Mouse (Mus musculus) cerebellum, adult 2 months (tissue): Measurements from ENCODE around the gene Bcl7c. TPM values are rescaled to one million over a fixed set of nuclear protein-coding genes. Genes with fewer than 3 reads are reported as not detected.

Experiments
- DNase-seq, 2 experiments: peaks; one replicate each; pipeline ENCODE4 v3.0.0; 2021
- H3K27ac ChIP-seq: fragments of 200-500 bp; 2 replicates; pipeline ENCODE4 v1.5.1; 2012; ENCODE audit warnings: low read length, control low read depth, inconsistent platforms; ENCODE audit not compliant: insufficient read depth
- H3K27me3 ChIP-seq: fragments of 200-500 bp; 2 replicates; pipeline ENCODE4 v1.6.1; 2012; ENCODE audit warnings: inconsistent platforms, mild to moderate bottlenecking, low read length, moderate library complexity; ENCODE audit not compliant: control insufficient read depth, insufficient read depth
- H3K4me1 ChIP-seq: fragments of 200-500 bp; 2 replicates; pipeline ENCODE4 v1.6.1; 2011; ENCODE audit warnings: low read length; ENCODE audit not compliant: control insufficient read depth, insufficient read depth
- H3K4me3 ChIP-seq: fragments of 200-500 bp; replicated peaks from 2 replicates; pipeline ENCODE3; 2011; ENCODE audit warnings: mild to moderate bottlenecking, low read depth, low read length, control low read depth; ENCODE audit not compliant: insufficient read depth
- CTCF ChIP-seq: fragments of 200-500 bp; IDR thresholded peaks from 2 replicates; pipeline ENCODE4 v1.5.1; 2011; ENCODE audit warnings: low read depth, mild to moderate bottlenecking, control low read depth, low read length, moderate library complexity, borderline replicate concordance; ENCODE audit not compliant: insufficient read depth
- POLR2A ChIP-seq: fragments of 200-500 bp; IDR thresholded peaks from 2 replicates; pipeline ENCODE4 v1.6.1; 2011; ENCODE audit warnings: low read length, control low read depth, borderline replicate concordance; ENCODE audit not compliant: insufficient read depth
- WGBS: fragments of 180-500 bp; shearing (Covaris S2); methylation state at CpG from one replicate; pipeline ENCODE4 v1.1.7; 2018; 5-methylcytosine and 5-hydroxymethylcytosine counted together
- polyA plus RNA-seq: library from polyadenylated mRNA; depleted of rRNA; stranded (reverse); fragments of >200 nt; gene quantifications from 2 replicates; pipeline ENCODE4 v1.2.3, GENCODE M21; 2012

Gene Bcl7c
- polyA plus RNA-seq, 1 experiment, result 33.3 TPM

DNA sequence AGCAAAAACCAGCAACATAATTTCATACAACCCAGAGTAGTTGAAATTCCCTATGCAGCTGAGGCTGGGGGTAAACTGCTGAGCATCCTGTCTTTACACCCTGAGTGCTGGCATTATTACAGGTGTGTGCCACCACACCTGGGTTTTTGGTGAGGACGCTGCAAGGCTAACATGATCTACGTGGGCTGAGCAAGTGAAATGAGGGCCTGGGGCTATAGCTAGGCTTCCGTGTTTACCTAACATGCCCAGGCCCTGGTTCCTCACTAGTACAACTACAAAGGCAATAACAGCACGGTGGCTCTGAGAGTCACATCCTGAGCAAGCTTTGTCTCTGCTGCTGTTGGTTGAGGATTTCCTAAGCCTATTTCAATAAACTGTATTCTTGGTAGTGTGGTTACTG lies 31.1 kb downstream of the Bcl7c start:
- Histone ChIP-seq H3K4me1 (peaks cover 2% of the 10 kb centered on the region; the same call in 1 of the 2 replicates), H3K27me3 (no peaks in the 10 kb centered on the region), H3K4me3 (no peak overlapping the region), H3K27ac (no peak overlapping the region)
- no peak for DNase-seq
- 96% methylated on average over 4 of the region's 4 CpGs for WGBS
- TF ChIP-seq CTCF, result no peak

DNA sequence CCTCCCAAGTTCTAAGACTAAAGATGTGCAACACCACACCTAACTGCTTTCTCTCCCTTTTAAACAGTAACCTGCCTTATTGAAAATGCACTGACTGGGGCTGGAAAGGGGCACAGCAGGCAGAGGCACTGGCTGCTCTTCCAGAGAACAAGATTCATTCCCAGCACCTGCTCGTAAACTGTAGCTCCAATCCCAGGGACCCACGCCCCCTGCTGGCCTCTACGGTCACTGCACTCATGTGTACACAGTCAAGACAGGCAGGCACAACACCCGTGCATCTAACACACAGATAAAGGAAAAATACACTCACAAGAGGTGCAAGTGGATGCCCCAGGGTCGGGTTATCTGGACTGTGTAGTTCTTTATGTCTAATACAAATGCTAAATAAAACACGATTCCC lies 31.7 kb downstream of the Bcl7c start:
- TF ChIP-seq POLR2A (no peak), CTCF (peak; percentile 62; the same call in 1 of the 2 replicates)
- no peaks in the 10 kb centered on the region for H3K27me3 ChIP-seq
- H3K4me1 ChIP-seq, result peaks cover 2% of the 10 kb centered on the region; the same call in 1 of the 2 replicates
- 59% methylated on average over 6 of the region's 6 CpGs for WGBS
- no peak overlapping the region for H3K4me3 ChIP-seq
- peak; percentile 33 to 56 for DNase-seq
- no peak overlapping the region for H3K27ac ChIP-seq

DNA sequence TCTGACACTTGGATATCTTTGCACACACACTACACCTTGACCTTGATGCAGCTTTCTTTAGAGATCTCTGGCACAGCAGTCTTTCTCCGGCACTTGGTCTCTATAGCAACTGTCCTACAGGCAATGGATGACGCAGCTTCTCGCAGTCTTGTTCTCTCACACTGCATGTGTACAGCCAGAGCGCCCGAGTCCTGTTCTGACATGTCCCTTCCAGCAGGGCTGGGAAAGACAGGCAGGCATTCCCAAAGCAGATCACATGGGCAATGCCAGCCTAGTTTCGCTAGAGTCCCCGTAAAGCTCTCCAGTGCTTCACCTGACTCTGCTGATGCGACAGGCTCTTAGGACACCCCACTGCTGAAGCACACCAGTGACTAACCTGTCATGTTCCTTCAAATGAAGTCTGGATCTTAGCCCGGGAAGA lies 33.3 kb downstream of the Bcl7c start:
- WGBS, result 48% methylated on average over 9 of the region's 9 CpGs
- H3K27me3 ChIP-seq, result no peaks in the 10 kb centered on the region
- peaks cover 2% of the 10 kb centered on the region; the same call in 1 of the 2 replicates for H3K4me1 ChIP-seq
- no peak for DNase-seq
- H3K4me3 ChIP-seq, result no peak overlapping the region
- H3K27ac ChIP-seq, result peak overlapping the region; percentile 10; the same call in 1 of the 2 replicates
- TF ChIP-seq CTCF (no peak), POLR2A (no peak)

DNA sequence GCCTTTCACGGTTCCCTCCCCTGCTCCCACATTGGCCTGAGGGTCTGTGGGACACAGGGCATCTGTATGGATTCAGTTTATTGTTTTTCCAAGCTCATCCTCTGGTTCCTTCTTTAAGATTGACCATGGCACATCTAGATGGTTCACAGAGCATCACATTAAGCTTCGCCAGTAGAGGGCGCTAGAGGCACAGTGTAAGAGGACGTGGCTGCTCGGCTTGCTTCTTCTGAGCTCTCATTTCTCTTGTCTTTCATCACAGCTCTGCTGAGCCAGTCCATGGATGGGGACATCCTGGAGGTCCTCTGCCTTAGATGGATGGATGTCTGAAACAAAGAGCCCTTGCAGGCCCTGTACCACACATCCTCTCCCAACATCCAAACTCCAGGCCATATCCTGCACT lies 33.8 kb downstream of the Bcl7c start:
- DNase-seq, result peak; percentile 83 to 86
- peak overlapping the region; percentile 10; the same call in 1 of the 2 replicates for H3K27ac ChIP-seq

DNA sequence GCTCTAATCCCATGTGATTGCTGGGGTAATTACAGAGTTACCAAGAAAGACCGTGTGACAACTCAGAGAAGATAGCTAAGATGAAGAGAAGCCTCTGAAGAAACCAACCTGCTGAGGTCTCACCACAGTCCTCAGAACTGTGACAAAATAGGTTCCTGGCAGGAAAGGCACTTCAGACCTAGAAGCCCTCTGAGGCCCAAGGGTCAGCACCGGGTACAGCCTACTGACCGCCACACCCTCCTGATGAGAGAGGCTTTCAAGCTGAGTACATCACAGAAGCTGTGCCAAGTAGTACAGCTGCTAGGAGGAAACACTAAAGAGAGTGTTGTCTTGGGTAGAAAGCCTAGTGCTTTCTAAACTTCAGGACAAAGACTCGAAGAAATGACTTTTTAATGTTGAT lies 36.0 kb downstream of the Bcl7c start:
- Histone ChIP-seq H3K27me3 (no peaks in the 10 kb centered on the region), H3K4me1 (peaks cover 2% of the 10 kb centered on the region; the same call in 1 of the 2 replicates), H3K4me3 (no peak overlapping the region), H3K27ac (no peak overlapping the region)
- 64% methylated on average over 4 of the region's 4 CpGs for WGBS
- no peak for DNase-seq
- TF ChIP-seq POLR2A (no peak), CTCF (no peak)

More for the DNA sequence above, 33.8 kb downstream of the Bcl7c start:
- Histone ChIP-seq H3K27me3 (no peaks in the 10 kb centered on the region), H3K4me1 (peaks cover 2% of the 10 kb centered on the region; the same call in 1 of the 2 replicates), H3K4me3 (no peak overlapping the region)
- TF ChIP-seq CTCF (peak; percentile 97), POLR2A (no peak)
- 3% methylated on average over 5 of the region's 5 CpGs for WGBS

DNA sequence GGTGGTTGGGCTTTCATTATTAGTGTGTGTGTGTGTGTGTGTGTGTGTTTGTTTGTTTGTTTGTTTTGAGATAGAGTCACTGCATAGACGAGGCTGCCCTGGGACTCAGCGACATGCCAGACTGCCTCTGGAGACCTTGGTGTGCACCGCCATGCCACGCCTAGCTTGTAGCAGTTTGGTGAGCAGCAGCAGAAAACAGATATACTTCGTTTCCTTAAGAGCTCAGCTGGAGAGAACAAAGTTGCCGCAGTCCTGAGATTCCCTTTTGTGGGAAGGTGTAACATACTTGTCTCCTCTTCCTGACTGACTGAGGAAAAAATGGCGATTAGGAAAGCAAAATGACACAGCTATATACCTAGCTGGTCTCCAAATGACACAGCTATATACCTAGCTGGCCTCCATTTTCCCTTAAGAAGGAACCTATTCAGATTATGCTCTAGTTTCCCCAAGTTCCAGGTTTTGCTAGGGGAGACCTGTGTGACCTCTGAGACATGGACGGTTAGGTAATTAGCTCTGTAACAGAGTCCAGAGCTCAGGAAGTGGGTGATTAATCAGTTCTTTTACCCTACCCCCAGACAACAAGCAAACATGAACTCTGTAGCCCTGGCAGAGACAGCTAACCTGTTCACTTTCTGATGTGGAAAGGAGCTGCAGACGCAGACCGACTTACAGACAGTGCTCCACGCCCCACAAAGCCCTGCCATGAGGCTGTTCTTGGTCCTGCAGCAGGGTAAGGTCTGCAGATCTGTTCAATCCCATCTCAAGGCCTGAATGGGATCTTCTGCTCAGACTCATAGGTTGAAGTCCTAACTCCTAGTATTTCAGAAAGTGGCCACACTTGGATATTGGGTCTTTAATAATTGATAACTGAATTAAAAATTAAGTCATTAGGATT lies 36.6 kb downstream of the Bcl7c start:
- 86% methylated on average over 11 of the region's 11 CpGs for WGBS
- TF ChIP-seq CTCF, result no peak
- no peak for TF ChIP-seq POLR2A
- DNase-seq, result no peak
- H3K4me1 ChIP-seq, result peaks cover 2% of the 10 kb centered on the region; the same call in 1 of the 2 replicates
- no peak overlapping the region for H3K4me3 ChIP-seq
- no peak overlapping the region for H3K27ac ChIP-seq
- H3K27me3 ChIP-seq, result no peaks in the 10 kb centered on the region

DNA sequence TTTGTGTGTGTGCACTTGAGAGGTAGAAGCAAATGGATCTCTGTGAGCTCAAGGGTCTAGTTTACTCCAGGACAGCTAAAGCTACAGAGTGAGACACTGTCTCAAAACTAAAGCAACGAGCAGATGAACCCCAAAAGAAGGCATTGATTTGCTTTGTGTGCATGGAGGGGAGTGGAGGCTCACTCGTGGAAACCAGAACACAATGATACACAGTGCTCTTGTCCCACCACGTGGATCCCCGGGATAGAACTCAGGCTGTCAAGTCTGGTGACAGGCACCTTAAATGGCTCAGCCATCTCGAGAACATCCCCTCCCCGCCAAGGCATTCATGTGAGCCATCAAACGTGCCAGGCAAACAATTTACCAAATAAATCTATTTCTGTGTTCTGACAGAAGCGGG lies 41.6 kb downstream of the Bcl7c start:
- TF ChIP-seq CTCF (no peak), POLR2A (no peak)
- no peak for DNase-seq

DNA sequence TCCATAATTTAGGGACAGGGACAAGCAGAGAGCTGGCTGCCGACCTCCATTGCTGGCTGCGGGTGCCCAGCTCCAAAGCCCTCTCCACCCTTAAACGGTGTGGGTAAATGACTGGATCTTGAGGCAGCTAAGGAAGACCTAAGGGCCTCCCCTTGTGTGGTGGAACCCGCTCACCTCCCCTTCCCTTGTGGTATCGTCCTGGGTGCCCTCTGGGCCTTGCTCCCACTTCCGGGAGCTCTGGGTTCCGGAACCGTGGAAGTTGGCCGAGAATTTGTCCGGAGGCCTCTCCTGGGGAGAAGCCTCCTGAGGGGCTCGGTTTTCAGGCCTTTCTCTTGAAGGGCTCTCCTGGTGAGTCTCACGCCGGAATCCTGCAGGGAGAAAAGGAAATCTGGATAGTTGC lies 42.1 kb downstream of the Bcl7c start:
- no peaks in the 10 kb centered on the region for H3K4me1 ChIP-seq
- no peak overlapping the region for H3K4me3 ChIP-seq
- WGBS, result 82% methylated on average over 13 of the region's 13 CpGs
- no peak overlapping the region for H3K27ac ChIP-seq
- TF ChIP-seq POLR2A (no peak), CTCF (no peak)
- H3K27me3 ChIP-seq, result no peaks in the 10 kb centered on the region
- DNase-seq, result no peak

More for the DNA sequence above, 41.6 kb downstream of the Bcl7c start:
- Histone ChIP-seq H3K4me1 (no peaks in the 10 kb centered on the region), H3K27me3 (no peaks in the 10 kb centered on the region), H3K4me3 (no peak overlapping the region), H3K27ac (no peak overlapping the region)
- WGBS, result 74% methylated on average over 8 of the region's 8 CpGs
